Mouse (Mus musculus): ENCODE measurements around the gene Tmem120b.

- TF ChIP-seq CTCF (IDR thresholded peaks at IDR 0.05; ENCODE audit: low read depth, low read length) (no peak), TAL1 (conservative IDR thresholded peaks at IDR 0.05; ENCODE audit: low read depth, low read length) (no peak)
Measured at GRCm38 (mm10) chr5:123114924-123115323, 46.7 kb downstream of the Tmem120b start.

All from G1E (cell line).